8 mouse cellular contexts compared by ENCODE assay signal in the genomic region with DNA sequence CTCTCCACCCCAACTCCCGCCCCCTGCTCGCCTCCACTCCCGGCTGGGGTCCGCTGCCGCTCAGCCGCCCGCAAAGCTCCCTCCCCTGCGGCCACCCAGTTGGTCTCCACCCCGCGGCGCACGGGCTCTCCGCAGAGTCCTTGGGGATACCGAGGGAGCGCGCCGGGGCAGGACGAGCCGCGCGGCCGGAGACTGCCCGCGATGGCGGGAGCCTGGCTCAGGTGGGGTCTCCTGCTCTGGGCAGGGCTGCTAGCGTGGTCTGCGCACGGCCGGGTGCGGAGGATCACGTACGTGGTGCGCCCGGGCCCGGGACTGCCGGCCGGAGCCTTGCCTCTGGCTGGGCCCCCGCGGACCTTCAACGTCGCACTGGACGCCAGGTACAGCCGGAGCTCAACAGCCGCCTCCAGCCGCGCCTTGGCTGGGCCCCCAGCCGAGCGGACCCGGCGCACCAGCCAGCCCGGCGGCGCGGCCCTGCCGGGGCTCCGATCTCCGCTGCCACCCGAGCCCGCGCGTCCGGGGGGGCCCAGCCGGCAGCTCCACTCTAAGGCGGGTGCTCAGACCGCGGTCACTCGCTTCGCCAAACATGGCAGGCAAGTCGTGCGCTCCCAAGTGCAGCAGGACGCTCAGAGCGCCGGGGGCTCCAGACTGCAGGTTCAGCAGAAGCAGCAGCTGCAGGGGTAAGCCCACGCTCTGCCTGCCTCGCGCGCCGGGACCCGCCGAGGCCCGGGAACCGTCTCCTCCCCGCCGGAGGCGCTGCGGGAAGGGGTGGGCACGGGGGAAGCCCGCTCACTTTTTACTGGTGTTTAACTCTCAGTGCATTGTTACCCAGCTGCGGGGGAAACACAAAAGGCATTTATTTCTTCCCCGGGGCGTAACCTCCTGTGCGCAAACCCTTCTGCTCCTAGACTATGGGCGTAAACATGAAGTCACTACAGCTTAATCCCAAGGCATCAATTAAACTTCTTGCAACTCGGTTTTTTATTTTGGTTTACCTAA. TPM values are rescaled to one million over a fixed set of nuclear protein-coding genes. Genes with fewer than 3 reads are reported as not detected.
A peak's percentile ranks its signal among the peaks of the same experiment; 100 is the strongest.
DNase-seq lines count a peak whose midpoint lies in the region; TF ChIP-seq lines count a peak whose summit lies in the region.

No protein-coding gene starts in this region.

- intact Hi-C loops in heart, postnatal 10 days (cut with DNase I): loop anchor here (1.0 to 5.0 kb wide), 6 partner anchors 69 to 366 kb away; no protein-coding TSS in a partner anchor

- WGBS in forebrain, embryonic 10.5 days: under 1% methylated on average over 94 of the region's 94 CpGs

- peak overlapping the region; percentile 41 for H3ac ChIP-seq in C2C12 (ENCODE audit: control insufficient read depth, insufficient read length, low read depth)

- H3K9me3 ChIP-seq in forebrain, embryonic 10.5 days: no peaks in the 10 kb centered on the region

- DNase-seq in T-cell, adult 2 months (ENCODE audit: low spot score): peak; percentile 1
- DNase-seq in forebrain, embryonic 10.5 days (ENCODE audit: extremely low spot score, low spot score): peak; percentile 72
- DNase-seq in heart, postnatal 10 days: peak; percentile 72
- DNase-seq in layer of hippocampus, postnatal 36 days: peak; percentile 24 to 39
- DNase-seq in lung, postnatal 36 days: peak; percentile 19
- DNase-seq in right cerebral cortex, adult 2 months (ENCODE audit: low spot score in 2 of 2): peak; percentile 27 to 31
- DNase-seq in adipocyte (ENCODE audit: low spot score): no peak

- no peaks in the 10 kb centered on the region for H3K79me3 ChIP-seq in C2C12 (ENCODE audit: low read depth)

- peak overlapping the region; percentile 94 for H3K27ac ChIP-seq in forebrain, embryonic 10.5 days

- peak overlapping the region; percentile 50 for H3K4me3 ChIP-seq in C2C12 (ENCODE audit: insufficient read depth, poor library complexity, severe bottlenecking)
- H3K4me3 ChIP-seq in forebrain, embryonic 10.5 days: peak overlapping the region; percentile 94

- no peaks in the 10 kb centered on the region for H3K27me3 ChIP-seq in C2C12 (ENCODE audit: control insufficient read depth, insufficient read depth, insufficient read length)
- peaks cover 28% of the 10 kb centered on the region for H3K27me3 ChIP-seq in forebrain, embryonic 10.5 days (ENCODE audit: poor library complexity, severe bottlenecking)

- peak; percentile 3 for TF ChIP-seq CTCF in C2C12 (IDR thresholded peaks at IDR 0.05; ENCODE audit: control insufficient read depth, insufficient read depth, insufficient read length)

- H3K4me1 ChIP-seq in forebrain, embryonic 10.5 days: peaks cover 24% of the 10 kb centered on the region

- H3K79me2 ChIP-seq in C2C12 (ENCODE audit: control insufficient read depth, insufficient read depth): no peaks in the 10 kb centered on the region

- H3K36me3 ChIP-seq in C2C12 (ENCODE audit: control insufficient read depth, insufficient read depth): no peaks in the 10 kb centered on the region
- H3K36me3 ChIP-seq in forebrain, embryonic 10.5 days (replicated peaks): no peaks in the 10 kb centered on the region

TF ChIP-seq in C2C12, 6 proteins besides CTCF, POLR2A, EP300 and RAD21:
- no peak for TF ChIP-seq MYOG (IDR thresholded peaks at IDR 0.05; ENCODE audit: control insufficient read depth, extremely low read depth, insufficient read length)
- no peak for TF ChIP-seq USF1 (IDR thresholded peaks at IDR 0.05; ENCODE audit: low read depth)
- TF ChIP-seq MAX (IDR thresholded peaks at IDR 0.05): no peak
- TF ChIP-seq FOSL1 (IDR thresholded peaks at IDR 0.05; ENCODE audit: insufficient read depth, low read length, poor library complexity, severe bottlenecking): no peak
- no peak for TF ChIP-seq CEBPB (IDR thresholded peaks at IDR 0.05; ENCODE audit: low read depth)
- TF ChIP-seq MYOD1 (IDR thresholded peaks at IDR 0.05; ENCODE audit: control insufficient read depth, insufficient read length, low read depth): no peak
TF ChIP-seq in C2C12: peak in this region for 0.

RNA-seq across cellular contexts. Expression of a gene that starts 0.6 kb away (rescaled TPM):
- 41.8 TPM for polyA plus RNA-seq in C2C12 (2012; fragmentation: generic; extraction: Trizol)
- polyA plus RNA-seq in forebrain, embryonic 10.5 days (2016; fragmentation: Nextera tagmentation; extraction: Ambion mirVana): 4.5 TPM in 2 replicates
- total RNA-seq in heart, postnatal 10 days (2021): 10 to 100 TPM; 66.6 to 69.0 TPM
- total RNA-seq in layer of hippocampus, postnatal 36 days (2021): 1 to 10 TPM; 6.4 to 7.5 TPM

Comparison
In these comparisons a context has a peak if more than half of its experiments do, and no peak if none do; other contexts are left out.
1. RNA of a gene that starts 0.6 kb away (total RNA-seq): 66.6 to 69.0 TPM in heart, postnatal 10 days; 6.4 to 7.5 TPM in layer of hippocampus, postnatal 36 days; every median in the first group is over 4 times any median in the second.